Mouse (Mus musculus): Measurements from ENCODE around the gene Pax7. TPM values are rescaled to one million over a fixed set of nuclear protein-coding genes. Genes with fewer than 3 reads are reported as not detected.

The Pax7 gene
- polyA plus RNA-seq, 1 experiment from 2014 or later, result not detected

- Histone ChIP-seq H3K9ac (ENCODE audit: low read depth, low read length) (no peak overlapping the region), H3K4me1 (ENCODE audit: control insufficient read depth, insufficient read depth, low read length) (peaks cover 13% of the 10 kb centered on the region), H3K4me3 (ENCODE audit: low read length) (no peak overlapping the region), H3K36me3 (ENCODE audit: control insufficient read depth, insufficient read depth, low read length) (no peaks in the 10 kb centered on the region), H3K4me2 (replicated peaks; ENCODE audit: low read depth, low read length) (no peak overlapping the region), H3K27me3 (ENCODE audit: control insufficient read depth, insufficient read depth, low read length) (peaks cover 53% of the 10 kb centered on the region), H3K27ac (ENCODE audit: low read depth, low read length) (no peak overlapping the region), H3K9me3 (ENCODE audit: control insufficient read depth, low read length) (no peaks in the 10 kb centered on the region)
- no peak for ATAC-seq (ENCODE audit: low FRiP score, low TSS enrichment)
- WGBS, result 10% methylated on average over 14 of the region's 14 CpGs
These were observed 26.0 kb downstream of the Pax7 start for GRCm38 (mm10) chr4:139807191-139807808.

- WGBS, result 76% methylated on average over 8 of the region's 8 CpGs
- H3K9ac ChIP-seq (ENCODE audit: low read depth, low read length), result no peak overlapping the region
- no peak for ATAC-seq (ENCODE audit: low FRiP score, low TSS enrichment)
- no peaks in the 10 kb centered on the region for H3K9me3 ChIP-seq (ENCODE audit: control insufficient read depth, low read length)
- no peaks in the 10 kb centered on the region for H3K36me3 ChIP-seq (ENCODE audit: control insufficient read depth, insufficient read depth, low read length)
- H3K27me3 ChIP-seq (ENCODE audit: control insufficient read depth, insufficient read depth, low read length), result peaks cover 53% of the 10 kb centered on the region
- peaks cover 7% of the 10 kb centered on the region; the same call in 1 of the 2 replicates for H3K4me1 ChIP-seq (ENCODE audit: control insufficient read depth, insufficient read depth, low read length)
- H3K4me2 ChIP-seq (replicated peaks; ENCODE audit: low read depth, low read length), result no peak overlapping the region
- no peak overlapping the region for H3K4me3 ChIP-seq (ENCODE audit: low read length)
- H3K27ac ChIP-seq (ENCODE audit: low read depth, low read length), result no peak overlapping the region
These were observed 28.4 kb downstream of the Pax7 start for GRCm38 (mm10) chr4:139804896-139805295.

GRCm38 (mm10) chr4:139803981-139804380 is 29.3 kb downstream of the Pax7 start:
- peaks cover 5% of the 10 kb centered on the region; the same call in 1 of the 2 replicates for H3K4me1 ChIP-seq (ENCODE audit: control insufficient read depth, insufficient read depth, low read length)
- no peak overlapping the region for H3K9ac ChIP-seq (ENCODE audit: low read depth, low read length)
- no peak overlapping the region for H3K4me3 ChIP-seq (ENCODE audit: low read length)
- peaks cover 52% of the 10 kb centered on the region for H3K27me3 ChIP-seq (ENCODE audit: control insufficient read depth, insufficient read depth, low read length)
- WGBS, result 2% methylated on average over 2 of the region's 2 CpGs
- no peak for ATAC-seq (ENCODE audit: low FRiP score, low TSS enrichment)
- H3K9me3 ChIP-seq (ENCODE audit: control insufficient read depth, low read length), result no peaks in the 10 kb centered on the region
- no peak overlapping the region for H3K27ac ChIP-seq (ENCODE audit: low read depth, low read length)
- H3K36me3 ChIP-seq (ENCODE audit: control insufficient read depth, insufficient read depth, low read length), result no peaks in the 10 kb centered on the region
- no peak overlapping the region for H3K4me2 ChIP-seq (replicated peaks; ENCODE audit: low read depth, low read length)

GRCm38 (mm10) chr4:139799436-139800100 is 33.8 kb downstream of the Pax7 start:
- peaks cover 5% of the 10 kb centered on the region; the same call in 1 of the 2 replicates for H3K4me1 ChIP-seq (ENCODE audit: control insufficient read depth, insufficient read depth, low read length)
- ATAC-seq (ENCODE audit: low FRiP score, low TSS enrichment), result no peak
- H3K4me3 ChIP-seq (ENCODE audit: low read length), result no peak overlapping the region
- no peak overlapping the region for H3K4me2 ChIP-seq (replicated peaks; ENCODE audit: low read depth, low read length)
- WGBS, result 68% methylated on average over 10 of the region's 10 CpGs
- H3K36me3 ChIP-seq (ENCODE audit: control insufficient read depth, insufficient read depth, low read length), result no peaks in the 10 kb centered on the region
- no peak overlapping the region for H3K27ac ChIP-seq (ENCODE audit: low read depth, low read length)
- H3K9ac ChIP-seq (ENCODE audit: low read depth, low read length), result no peak overlapping the region
- no peaks in the 10 kb centered on the region for H3K9me3 ChIP-seq (ENCODE audit: control insufficient read depth, low read length)
- H3K27me3 ChIP-seq (ENCODE audit: control insufficient read depth, insufficient read depth, low read length), result peaks cover 33% of the 10 kb centered on the region

- H3K4me2 ChIP-seq (replicated peaks; ENCODE audit: low read depth, low read length), result no peak overlapping the region
- H3K4me3 ChIP-seq (ENCODE audit: low read length), result no peak overlapping the region
- H3K27ac ChIP-seq (ENCODE audit: low read depth, low read length), result no peak overlapping the region
- peaks cover 38% of the 10 kb centered on the region for H3K27me3 ChIP-seq (ENCODE audit: control insufficient read depth, insufficient read depth, low read length)
- 0 out of 2 replicates have a peak, but pooled peaks have one; percentile 28 for ATAC-seq (ENCODE audit: low FRiP score, low TSS enrichment)
- H3K9me3 ChIP-seq (ENCODE audit: control insufficient read depth, low read length), result no peaks in the 10 kb centered on the region
- 46% methylated on average over 4 of the region's 4 CpGs for WGBS
- no peak overlapping the region for H3K9ac ChIP-seq (ENCODE audit: low read depth, low read length)
- peaks cover 5% of the 10 kb centered on the region; the same call in 1 of the 2 replicates for H3K4me1 ChIP-seq (ENCODE audit: control insufficient read depth, insufficient read depth, low read length)
- H3K36me3 ChIP-seq (ENCODE audit: control insufficient read depth, insufficient read depth, low read length), result no peaks in the 10 kb centered on the region
These were observed 36.0 kb downstream of the Pax7 start for GRCm38 (mm10) chr4:139797344-139797743.

GRCm38 (mm10) chr4:139796115-139796514 is 37.2 kb downstream of the Pax7 start:
- Histone ChIP-seq H3K9ac (ENCODE audit: low read depth, low read length) (no peak overlapping the region), H3K9me3 (ENCODE audit: control insufficient read depth, low read length) (no peaks in the 10 kb centered on the region), H3K4me2 (replicated peaks; ENCODE audit: low read depth, low read length) (no peak overlapping the region), H3K27ac (ENCODE audit: low read depth, low read length) (no peak overlapping the region), H3K4me3 (ENCODE audit: low read length) (no peak overlapping the region), H3K36me3 (ENCODE audit: control insufficient read depth, insufficient read depth, low read length) (no peaks in the 10 kb centered on the region), H3K27me3 (ENCODE audit: control insufficient read depth, insufficient read depth, low read length) (peaks cover 30% of the 10 kb centered on the region), H3K4me1 (ENCODE audit: control insufficient read depth, insufficient read depth, low read length) (peaks cover 12% of the 10 kb centered on the region)
- ATAC-seq (ENCODE audit: low FRiP score, low TSS enrichment), result peak; percentile 51; the same call in 1 of the 2 replicates
- 5% methylated on average over 9 of the region's 9 CpGs for WGBS

GRCm38 (mm10) chr4:139791168-139791567 is 42.2 kb downstream of the Pax7 start:
- Histone ChIP-seq H3K9me3 (ENCODE audit: control insufficient read depth, low read length) (no peaks in the 10 kb centered on the region), H3K27ac (ENCODE audit: low read depth, low read length) (no peak overlapping the region), H3K4me3 (ENCODE audit: low read length) (no peak overlapping the region), H3K4me1 (ENCODE audit: control insufficient read depth, insufficient read depth, low read length) (peaks cover 14% of the 10 kb centered on the region), H3K27me3 (ENCODE audit: control insufficient read depth, insufficient read depth, low read length) (peaks cover 36% of the 10 kb centered on the region), H3K4me2 (replicated peaks; ENCODE audit: low read depth, low read length) (no peak overlapping the region), H3K9ac (ENCODE audit: low read depth, low read length) (no peak overlapping the region), H3K36me3 (ENCODE audit: control insufficient read depth, insufficient read depth, low read length) (no peaks in the 10 kb centered on the region)
- ATAC-seq (ENCODE audit: low FRiP score, low TSS enrichment), result peak; percentile 36; the same call in 1 of the 2 replicates
- 6% methylated on average over 8 of the region's 8 CpGs for WGBS

- 77% methylated on average over 7 of the region's 7 CpGs for WGBS
- no peak overlapping the region for H3K27ac ChIP-seq (ENCODE audit: low read depth, low read length)
- H3K4me3 ChIP-seq (ENCODE audit: low read length), result no peak overlapping the region
- peaks cover 11% of the 10 kb centered on the region; the same call in 1 of the 2 replicates for H3K4me1 ChIP-seq (ENCODE audit: control insufficient read depth, insufficient read depth, low read length)
- no peaks in the 10 kb centered on the region for H3K36me3 ChIP-seq (ENCODE audit: control insufficient read depth, insufficient read depth, low read length)
- no peak overlapping the region for H3K9ac ChIP-seq (ENCODE audit: low read depth, low read length)
- H3K27me3 ChIP-seq (ENCODE audit: control insufficient read depth, insufficient read depth, low read length), result peaks cover 27% of the 10 kb centered on the region
- ATAC-seq (ENCODE audit: low FRiP score, low TSS enrichment), result no peak
- no peak overlapping the region for H3K4me2 ChIP-seq (replicated peaks; ENCODE audit: low read depth, low read length)
- no peaks in the 10 kb centered on the region for H3K9me3 ChIP-seq (ENCODE audit: control insufficient read depth, low read length)
These were observed 43.6 kb downstream of the Pax7 start for GRCm38 (mm10) chr4:139789772-139790171.

GRCm38 (mm10) chr4:139782926-139783467 is 50.3 kb downstream of the Pax7 start:
- no peak for ATAC-seq (ENCODE audit: low FRiP score, low TSS enrichment)
- Histone ChIP-seq H3K27me3 (ENCODE audit: control insufficient read depth, insufficient read depth, low read length) (peaks cover 16% of the 10 kb centered on the region), H3K4me3 (ENCODE audit: low read length) (no peak overlapping the region), H3K4me2 (replicated peaks; ENCODE audit: low read depth, low read length) (no peak overlapping the region), H3K36me3 (ENCODE audit: control insufficient read depth, insufficient read depth, low read length) (no peaks in the 10 kb centered on the region), H3K9me3 (ENCODE audit: control insufficient read depth, low read length) (no peaks in the 10 kb centered on the region), H3K9ac (ENCODE audit: low read depth, low read length) (no peak overlapping the region), H3K27ac (ENCODE audit: low read depth, low read length) (no peak overlapping the region), H3K4me1 (ENCODE audit: control insufficient read depth, insufficient read depth, low read length) (no peaks in the 10 kb centered on the region)
- WGBS, result 52% methylated on average over 9 of the region's 9 CpGs
